Mouse (Mus musculus): Measurements from ENCODE around the gene Rrp12. TPM values are rescaled to one million over a fixed set of nuclear protein-coding genes. Genes with fewer than 3 reads are reported as not detected.
A peak's percentile ranks its signal among the peaks of the same experiment; 100 is the strongest.
"Not testable (repeated sequence)": the region's sequence is repeated elsewhere in the genome, so short reads cannot be mapped to it uniquely, and the experiment has no call there.

The Rrp12 gene
- polyA plus RNA-seq, 1 experiment from 2014 or later: 19.6 TPM

DNA sequence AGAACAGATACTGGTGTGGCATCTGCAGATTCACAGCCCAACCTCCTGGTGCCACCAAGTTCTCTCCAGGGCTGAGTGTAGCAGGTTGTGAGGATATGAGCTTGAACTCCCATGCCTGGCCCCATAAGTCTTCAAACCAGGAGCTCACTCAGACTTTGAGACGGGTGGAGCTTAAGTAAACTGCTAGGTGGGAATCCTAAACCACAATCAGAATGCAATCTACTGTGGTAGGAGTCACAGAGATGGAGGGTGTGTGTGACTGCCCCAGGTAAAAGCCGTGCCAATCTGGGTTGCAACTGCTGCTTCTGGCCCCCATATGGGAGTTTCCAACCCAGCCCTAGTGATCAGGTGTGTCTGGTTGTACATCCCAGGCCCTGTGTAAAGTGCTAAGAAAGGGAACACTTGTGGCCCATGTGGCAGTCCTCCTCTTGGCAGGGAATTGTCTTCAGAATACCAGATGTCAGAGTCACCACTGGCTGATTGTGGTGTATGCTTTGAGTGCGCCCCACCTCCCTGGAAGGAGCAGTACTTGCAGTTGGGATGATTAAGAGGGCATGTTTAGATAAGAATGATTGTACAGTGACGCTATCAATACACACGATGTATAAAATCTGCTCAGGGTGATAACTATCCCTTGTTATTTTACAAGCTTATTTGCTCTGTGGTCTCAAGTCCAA lies 38.7 kb downstream of the Rrp12 start:
- Histone ChIP-seq H3K36me3 (peaks cover 7% of the 10 kb centered on the region), H3K27ac (no peak overlapping the region), H3K4me1 (no peaks in the 10 kb centered on the region), H3K9me3 (no peaks in the 10 kb centered on the region), H3K4me2 (replicated peaks) (no peak overlapping the region), H3K27me3 (replicated peaks) (no peaks in the 10 kb centered on the region), H3K9ac (no peak overlapping the region), H3K4me3 (no peak overlapping the region)
- WGBS: 92% methylated on average over 5 of the region's 5 CpGs
- no peak for ATAC-seq (ENCODE audit: low FRiP score, low read depth)

DNA sequence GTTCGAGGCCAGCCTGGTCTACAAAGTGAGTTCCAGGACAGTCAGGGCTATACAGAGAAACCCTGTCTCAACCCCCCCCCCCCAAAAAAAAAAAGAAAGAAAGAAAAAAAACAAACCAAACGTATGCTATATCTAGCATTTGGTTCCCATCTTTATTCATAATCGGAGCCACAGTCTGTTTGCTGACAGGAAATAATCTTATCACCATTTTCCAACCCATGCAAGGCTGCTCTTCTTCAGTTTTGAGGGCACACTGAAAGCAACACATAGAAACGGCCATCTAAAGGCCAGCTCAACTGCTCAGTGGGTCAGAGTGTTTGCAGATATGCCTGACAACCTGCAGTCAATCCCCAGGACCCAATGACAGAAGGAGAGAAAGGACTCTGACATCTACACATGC lies 43.5 kb downstream of the Rrp12 start:
- no peak for ATAC-seq (ENCODE audit: low FRiP score, low read depth)
- H3K9ac ChIP-seq: no peak overlapping the region
- H3K27ac ChIP-seq: no peak overlapping the region
- H3K9me3 ChIP-seq: no peaks in the 10 kb centered on the region
- no peaks in the 10 kb centered on the region for H3K36me3 ChIP-seq
- 88% methylated on average over 4 of the region's 4 CpGs for WGBS
- H3K27me3 ChIP-seq (replicated peaks): no peaks in the 10 kb centered on the region
- no peak overlapping the region for H3K4me3 ChIP-seq
- H3K4me2 ChIP-seq (replicated peaks): no peak overlapping the region
- H3K4me1 ChIP-seq: peaks cover 23% of the 10 kb centered on the region

DNA sequence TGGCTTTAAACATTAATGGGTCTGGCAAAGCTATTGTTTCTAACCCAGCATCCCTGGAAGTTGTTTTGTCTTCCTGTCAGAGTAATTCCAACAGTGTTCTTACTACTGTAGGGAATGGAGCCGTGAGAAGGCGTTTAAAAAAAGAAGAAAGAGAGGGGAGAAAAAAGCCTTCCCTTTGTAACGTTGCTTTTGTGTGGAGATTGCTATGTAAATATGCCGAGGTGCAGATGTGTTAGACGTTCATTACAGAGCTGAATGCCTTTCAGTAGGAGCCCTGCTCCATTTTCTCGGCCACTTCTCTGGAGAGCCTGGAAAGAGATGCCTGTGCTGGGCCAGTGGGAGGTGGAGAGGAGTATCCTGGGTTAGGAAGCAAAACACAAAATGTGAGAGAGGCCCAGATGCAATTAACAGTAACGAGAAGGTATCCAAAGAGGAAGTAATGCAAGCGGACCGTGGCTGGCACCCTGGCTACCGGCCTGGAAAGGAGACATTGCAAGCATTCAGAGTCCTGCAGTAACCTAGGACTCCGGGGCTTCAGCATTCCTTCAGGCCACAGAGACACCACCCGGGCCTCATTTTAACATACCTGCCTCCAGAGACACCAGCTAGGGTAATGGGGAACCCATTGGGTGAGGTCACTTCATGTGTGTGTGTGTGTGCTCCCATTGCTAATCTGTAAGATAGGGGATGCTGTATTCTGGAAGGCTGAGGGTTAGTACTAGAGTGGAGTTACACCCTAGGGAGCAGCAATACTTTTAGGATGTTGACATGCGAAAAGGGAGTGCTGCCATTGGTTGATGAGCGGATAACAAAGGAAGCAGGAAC lies 45.0 kb downstream of the Rrp12 start:
- H3K27ac ChIP-seq: peak overlapping the region; percentile 88
- 12% methylated on average over 14 of the region's 14 CpGs for WGBS
- no peak for ATAC-seq (ENCODE audit: low FRiP score, low read depth)
- H3K27me3 ChIP-seq (replicated peaks): no peaks in the 10 kb centered on the region
- 0 out of 2 replicates have a peak overlapping the region, but pooled peaks have one; percentile 41 for H3K9ac ChIP-seq
- peak overlapping the region; percentile 44 for H3K4me2 ChIP-seq (replicated peaks)
- no peaks in the 10 kb centered on the region for H3K9me3 ChIP-seq
- H3K36me3 ChIP-seq: no peaks in the 10 kb centered on the region
- peaks cover 29% of the 10 kb centered on the region for H3K4me1 ChIP-seq
- H3K4me3 ChIP-seq: no peak overlapping the region

DNA sequence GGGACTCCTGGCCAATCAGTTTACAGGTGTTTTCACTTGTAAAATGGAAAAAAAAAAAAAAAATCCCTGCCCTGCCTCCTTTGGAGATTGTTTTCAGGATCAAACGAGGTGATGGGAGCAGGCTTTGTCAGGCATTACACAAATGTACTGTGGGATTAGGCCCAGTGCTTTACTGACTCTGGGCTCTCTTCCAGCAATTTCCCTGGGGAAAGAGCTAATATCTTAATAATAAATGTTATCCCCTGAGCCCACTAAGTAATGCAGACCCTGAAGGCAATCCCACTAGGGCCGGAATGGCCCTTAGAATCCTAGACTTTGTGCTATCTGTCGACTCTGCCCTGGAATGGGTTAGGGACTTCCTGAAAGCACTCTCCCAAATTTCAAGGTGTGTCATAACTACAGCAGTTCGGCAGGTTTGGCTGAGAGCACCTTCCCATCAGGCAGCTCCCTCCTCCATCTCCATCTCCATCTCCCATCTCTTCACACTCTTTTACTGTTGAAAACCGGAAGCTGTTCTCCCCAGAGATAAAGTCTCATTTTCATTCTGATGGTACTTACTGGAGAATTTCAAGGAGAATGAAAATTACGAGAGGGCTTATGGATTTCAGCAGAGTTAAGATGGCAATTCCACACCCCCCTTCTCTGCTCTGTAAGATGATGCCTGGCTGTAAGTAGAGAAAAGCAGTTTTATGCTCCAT lies 45.8 kb downstream of the Rrp12 start:
- 11% methylated on average over 6 of the region's 6 CpGs for WGBS
- no peak for ATAC-seq (ENCODE audit: low FRiP score, low read depth)
- H3K9me3 ChIP-seq: no peaks in the 10 kb centered on the region
- H3K9ac ChIP-seq: no peak overlapping the region
- peak overlapping the region; percentile 44 for H3K4me2 ChIP-seq (replicated peaks)
- peaks cover 32% of the 10 kb centered on the region for H3K4me1 ChIP-seq
- H3K4me3 ChIP-seq: no peak overlapping the region
- peak overlapping the region; percentile 88 for H3K27ac ChIP-seq
- no peaks in the 10 kb centered on the region for H3K36me3 ChIP-seq
- no peaks in the 10 kb centered on the region for H3K27me3 ChIP-seq (replicated peaks)

DNA sequence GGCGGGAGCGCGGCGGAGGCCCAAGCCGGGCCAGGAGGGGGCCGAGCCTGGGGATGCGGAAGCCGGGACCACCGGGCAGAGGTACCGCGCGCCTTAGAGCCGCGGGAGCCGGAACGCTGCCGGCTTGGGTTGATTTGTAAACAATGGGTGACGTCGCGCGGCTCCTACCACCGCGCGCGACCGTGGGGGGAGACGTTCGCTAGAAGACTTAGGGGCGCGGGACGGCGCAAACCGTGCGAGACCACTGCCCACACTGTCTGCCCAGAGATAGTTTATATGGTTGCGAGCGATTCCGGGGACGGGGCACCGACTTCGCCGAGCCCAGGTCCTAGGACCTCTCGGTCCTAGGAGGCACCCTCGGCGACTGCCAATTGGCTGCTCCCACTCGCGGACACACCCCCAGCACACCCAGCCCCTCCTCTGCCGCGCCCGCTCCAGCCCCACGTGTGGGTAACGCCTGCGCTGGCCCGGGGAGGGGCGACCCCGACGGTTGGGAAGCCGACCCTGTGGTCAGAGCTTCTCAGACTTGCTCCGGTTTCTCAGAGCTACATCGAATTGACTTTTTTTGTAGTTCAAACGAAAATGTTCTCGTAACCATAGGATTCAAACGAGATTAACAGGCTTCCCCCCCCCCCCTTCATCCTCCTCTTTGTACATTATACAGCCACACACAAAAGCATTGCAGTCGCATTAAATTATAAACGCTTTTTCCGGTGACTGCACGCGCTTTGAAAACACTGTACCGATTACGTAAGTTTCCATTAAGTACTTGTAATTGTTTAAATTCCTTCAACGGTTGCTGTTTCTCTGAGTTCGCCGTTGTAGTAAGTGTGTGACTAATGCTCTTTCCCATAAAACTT lies 47.8 kb downstream of the Rrp12 start, which contains the start of gene Frat2:
Gene Frat2, minus strand, starts transcription at position 141 of the 860 bp plus-strand sequence.
- Histone ChIP-seq H3K4me2 (replicated peaks) (peak within 1 kb of the TSS; percentile 97), H3K9me3 (no peaks in the 10 kb centered on the region), H3K4me3 (peak within 1 kb of the TSS; percentile 86), H3K4me1 (peaks cover 32% of the 10 kb centered on the region), H3K9ac (peak within 1 kb of the TSS; percentile 92), H3K27me3 (replicated peaks) (no peaks in the 10 kb centered on the region), H3K27ac (peak within 1 kb of the TSS; percentile 82; the same call in 1 of the 2 replicates), H3K36me3 (no peaks in the 10 kb centered on the region)
- ATAC-seq (ENCODE audit: low FRiP score, low read depth): peak; percentile 95
- 1% methylated on average over 71 of the region's 72 CpGs for WGBS

DNA sequence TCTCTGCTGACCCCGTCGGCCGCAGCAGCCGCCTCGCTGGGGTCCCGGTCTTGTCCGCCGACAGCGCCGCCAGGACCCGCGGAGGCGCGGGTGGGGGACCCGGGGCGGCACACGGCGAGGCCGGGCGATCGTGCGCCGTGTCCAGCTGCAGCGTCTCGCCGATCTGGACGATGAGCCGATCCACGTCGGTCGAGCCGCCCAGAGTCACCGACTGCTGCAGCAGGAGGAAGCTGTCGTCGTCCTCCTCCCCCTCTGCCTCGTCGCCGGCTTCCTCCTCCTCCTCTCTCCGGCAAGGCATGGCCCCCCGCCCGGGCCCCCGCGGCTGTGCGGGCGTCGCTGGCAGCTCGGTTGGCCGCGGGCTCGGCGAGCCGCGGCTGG lies 48.4 kb downstream of the Rrp12 start:
- Histone ChIP-seq H3K9ac (peak overlapping the region; percentile 92), H3K4me1 (peaks cover 32% of the 10 kb centered on the region), H3K4me3 (peak overlapping the region; percentile 86), H3K27ac (peak overlapping the region; percentile 82; the same call in 1 of the 2 replicates), H3K4me2 (replicated peaks) (peak overlapping the region; percentile 97)
- H3K36me3 ChIP-seq; H3K27me3 ChIP-seq (replicated peaks); H3K9me3 ChIP-seq: not testable (repeated sequence)
- ATAC-seq (ENCODE audit: low FRiP score, low read depth): peak; percentile 59
- under 1% methylated on average over 53 of the region's 53 CpGs for WGBS

DNA sequence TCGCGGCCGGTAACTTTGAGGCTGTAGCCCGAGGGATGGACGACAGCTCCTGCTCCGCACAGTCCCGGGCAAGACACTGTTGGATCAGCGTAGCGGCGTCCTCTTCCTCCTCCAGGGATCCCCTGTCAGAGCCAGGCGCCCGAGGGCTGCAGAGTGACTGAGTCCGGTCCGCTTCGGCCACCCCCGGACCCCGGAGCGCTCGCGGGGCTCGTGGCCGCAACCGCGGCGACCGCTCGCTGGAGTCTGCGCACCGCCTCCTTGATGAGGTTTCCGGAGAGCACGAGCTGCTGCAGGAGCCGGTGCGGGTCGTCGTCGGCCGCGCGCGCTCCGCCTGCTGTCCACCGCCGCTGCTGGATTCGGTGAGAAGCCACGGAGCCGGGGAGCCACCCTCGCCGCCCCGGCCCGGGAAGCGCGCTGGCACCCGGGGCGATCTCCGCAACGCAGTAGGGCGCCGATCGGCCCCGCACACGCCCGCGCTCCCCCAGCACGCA lies 48.8 kb downstream of the Rrp12 start:
- WGBS: under 1% methylated on average over 64 of the region's 64 CpGs
- peak overlapping the region; percentile 92 for H3K9ac ChIP-seq
- peak; percentile 14; the same call in 1 of the 2 replicates for ATAC-seq (ENCODE audit: low FRiP score, low read depth)

DNA sequence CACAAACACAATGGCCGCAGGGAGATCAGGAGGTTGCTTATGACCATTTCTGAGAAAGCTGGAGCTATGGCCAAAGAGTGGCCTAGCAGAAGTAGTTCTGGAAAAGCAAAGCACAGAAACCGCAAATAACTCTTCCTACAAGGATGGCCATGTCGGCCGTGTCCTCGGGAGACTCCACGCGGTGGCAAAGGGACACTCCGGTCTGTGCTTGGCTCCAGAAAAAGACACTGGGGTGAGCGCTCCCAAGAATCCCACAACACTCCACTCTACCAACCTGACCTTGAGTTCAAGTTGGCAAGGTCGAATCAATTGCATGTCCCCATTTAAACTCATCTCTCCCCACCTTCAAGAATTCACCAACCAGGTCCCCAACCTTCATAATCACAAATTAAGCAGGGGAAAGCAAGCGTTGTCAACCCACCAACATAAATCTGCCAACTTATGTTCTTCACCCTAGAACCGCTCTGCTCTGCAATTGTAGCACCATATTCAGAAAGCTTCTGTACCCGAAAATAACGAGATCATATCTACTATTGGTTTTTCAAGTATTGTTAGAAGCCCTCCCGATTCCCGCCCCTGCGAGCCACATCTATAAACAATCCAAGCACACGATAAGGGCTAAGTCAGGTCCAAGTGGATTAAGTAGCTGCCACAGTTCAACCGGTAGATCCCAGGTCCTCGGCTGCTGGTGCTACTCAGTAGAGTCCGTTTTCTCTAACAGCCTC lies 49.4 kb downstream of the Rrp12 start:
- 11% methylated on average over 21 of the region's 21 CpGs for WGBS

More for the DNA sequence above, 48.8 kb downstream of the Rrp12 start:
- no peaks in the 10 kb centered on the region for H3K27me3 ChIP-seq (replicated peaks)
- H3K36me3 ChIP-seq: no peaks in the 10 kb centered on the region
- peak overlapping the region; percentile 82; the same call in 1 of the 2 replicates for H3K27ac ChIP-seq
- H3K4me1 ChIP-seq: peaks cover 32% of the 10 kb centered on the region
- H3K4me2 ChIP-seq (replicated peaks): peak overlapping the region; percentile 97
- H3K9me3 ChIP-seq: no peaks in the 10 kb centered on the region
- H3K4me3 ChIP-seq: peak overlapping the region; percentile 86

DNA sequence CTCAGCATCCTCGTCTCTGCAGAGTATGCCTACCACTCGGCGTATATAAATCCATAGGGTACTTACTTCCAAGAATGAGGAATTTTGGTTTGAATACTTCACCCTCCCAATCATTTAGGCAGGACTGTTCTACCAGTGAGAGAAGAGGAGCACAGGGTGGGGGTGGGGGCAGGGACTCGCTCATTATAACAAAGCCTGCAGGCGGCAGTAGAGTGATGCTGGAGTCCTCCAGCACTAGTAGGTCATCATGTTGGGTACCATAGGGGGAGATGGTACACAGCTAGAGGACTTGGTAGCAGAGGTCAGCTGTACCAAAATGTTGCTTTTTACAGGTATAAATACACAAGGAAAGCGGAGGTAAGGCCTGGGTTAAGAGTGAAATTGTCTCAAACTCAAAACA lies 51.6 kb downstream of the Rrp12 start:
- ATAC-seq (ENCODE audit: low FRiP score, low read depth): no peak
- H3K4me2 ChIP-seq (replicated peaks): no peak overlapping the region
- no peak overlapping the region for H3K27ac ChIP-seq
- H3K27me3 ChIP-seq (replicated peaks): no peaks in the 10 kb centered on the region
- H3K9me3 ChIP-seq: no peaks in the 10 kb centered on the region
- H3K4me3 ChIP-seq: no peak overlapping the region
- H3K36me3 ChIP-seq: no peaks in the 10 kb centered on the region
- 83% methylated on average over 6 of the region's 6 CpGs for WGBS
- H3K4me1 ChIP-seq: peaks cover 9% of the 10 kb centered on the region
- H3K9ac ChIP-seq: no peak overlapping the region

More for the DNA sequence above, 49.4 kb downstream of the Rrp12 start:
- peak overlapping the region; percentile 86 for H3K4me3 ChIP-seq
- H3K4me1 ChIP-seq: peaks cover 28% of the 10 kb centered on the region
- no peaks in the 10 kb centered on the region for H3K9me3 ChIP-seq
- H3K27me3 ChIP-seq (replicated peaks): no peaks in the 10 kb centered on the region
- no peak; the same call in 1 of the 2 replicates for ATAC-seq (ENCODE audit: low FRiP score, low read depth)
- H3K9ac ChIP-seq: peak overlapping the region; percentile 92
- H3K36me3 ChIP-seq: no peaks in the 10 kb centered on the region
- H3K27ac ChIP-seq: 0 out of 2 replicates have a peak overlapping the region, but pooled peaks have one; percentile 82
- peak overlapping the region; percentile 97 for H3K4me2 ChIP-seq (replicated peaks)

DNA sequence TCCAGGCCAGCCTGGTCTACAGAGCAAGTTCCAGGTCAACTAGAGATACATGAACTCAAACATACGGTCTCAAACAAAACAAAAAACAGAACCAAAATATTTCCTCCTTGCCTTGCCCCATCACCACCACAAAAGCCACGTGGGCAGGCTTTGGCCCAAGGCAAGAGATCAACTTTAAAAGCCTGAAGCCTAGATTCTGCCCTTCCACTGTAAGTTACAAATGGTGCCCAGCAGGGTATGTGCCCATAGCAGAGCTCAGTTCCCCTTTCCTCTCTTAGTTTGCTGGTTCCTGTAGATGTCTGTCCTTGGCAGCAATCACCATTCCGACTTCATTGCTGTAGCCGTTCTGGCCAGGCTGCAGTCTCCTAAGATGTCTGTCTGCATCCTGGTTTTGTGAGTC lies 53.3 kb downstream of the Rrp12 start:
- ATAC-seq (ENCODE audit: low FRiP score, low read depth): no peak
- Histone ChIP-seq H3K36me3 (no peaks in the 10 kb centered on the region), H3K27me3 (replicated peaks) (no peaks in the 10 kb centered on the region), H3K9ac (no peak overlapping the region), H3K4me3 (no peak overlapping the region), H3K27ac (no peak overlapping the region), H3K4me2 (replicated peaks) (no peak overlapping the region), H3K4me1 (peaks cover 9% of the 10 kb centered on the region), H3K9me3 (no peaks in the 10 kb centered on the region)
- WGBS: 85% methylated on average over 4 of the region's 4 CpGs

DNA sequence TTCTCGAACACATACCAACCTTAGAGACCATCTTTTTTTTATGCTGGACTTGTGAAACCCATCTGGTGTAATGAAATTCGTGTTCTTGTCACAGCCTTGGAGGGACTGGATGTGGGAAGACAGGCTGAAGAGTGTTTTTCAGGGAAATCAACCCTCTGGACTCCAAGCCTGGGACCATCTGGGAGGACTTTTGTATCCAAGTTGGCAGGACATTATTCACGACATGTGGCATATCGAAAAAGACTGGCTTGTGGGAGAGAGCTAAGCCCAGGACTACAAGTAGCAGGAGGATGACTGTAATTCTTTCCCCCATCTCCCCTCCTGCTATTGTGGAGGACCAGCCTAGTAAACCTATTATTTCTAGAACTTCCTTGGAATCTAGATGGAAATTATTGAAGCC lies 53.8 kb downstream of the Rrp12 start:
- H3K4me3 ChIP-seq: no peak overlapping the region
- H3K9ac ChIP-seq: no peak overlapping the region
- WGBS: 85% methylated on average over 4 of the region's 4 CpGs
- no peak overlapping the region for H3K27ac ChIP-seq
- H3K4me1 ChIP-seq: peaks cover 9% of the 10 kb centered on the region
- H3K4me2 ChIP-seq (replicated peaks): no peak overlapping the region
- ATAC-seq (ENCODE audit: low FRiP score, low read depth): no peak
- H3K27me3 ChIP-seq (replicated peaks): no peaks in the 10 kb centered on the region
- no peaks in the 10 kb centered on the region for H3K9me3 ChIP-seq
- no peaks in the 10 kb centered on the region for H3K36me3 ChIP-seq

Data from neural tube, embryonic 12.5 days (tissue).